Mouse (Mus musculus) Muller cell, postnatal 12 days (primary cell): Measurements from ENCODE around the gene Rfc1.
"Not testable (repeated sequence)": the region's sequence is repeated elsewhere in the genome, so short reads cannot be mapped to it uniquely, and the experiment has no call there.

ENCODE experiments used
- DNase-seq: peaks from one replicate; pipeline ENCODE4 v3.0.0-alpha.2; 2015; ENCODE audit errors: inconsistent ontology term

Gene Rfc1

DNA sequence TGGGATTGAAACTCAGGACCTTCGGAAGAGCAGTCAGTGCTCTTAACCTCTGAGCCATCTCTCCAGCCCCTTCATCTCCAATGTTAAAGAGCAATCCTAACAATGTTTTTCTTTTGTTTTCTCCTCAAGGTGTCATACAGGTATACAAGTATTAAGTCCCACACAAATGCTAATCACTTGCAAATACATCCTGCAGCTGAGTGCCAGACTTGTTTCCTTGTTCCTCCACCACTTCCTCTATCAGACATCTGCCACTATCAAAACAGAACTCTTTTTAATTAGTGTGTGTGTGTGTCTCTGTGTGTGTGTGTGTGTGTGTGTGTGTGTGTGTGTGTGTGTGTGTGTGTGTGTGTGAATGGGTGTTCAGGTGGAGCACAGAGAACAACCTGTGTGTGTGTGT is 35.8 kb downstream of the Rfc1 start:
- DNase-seq = not testable (repeated sequence)

DNA sequence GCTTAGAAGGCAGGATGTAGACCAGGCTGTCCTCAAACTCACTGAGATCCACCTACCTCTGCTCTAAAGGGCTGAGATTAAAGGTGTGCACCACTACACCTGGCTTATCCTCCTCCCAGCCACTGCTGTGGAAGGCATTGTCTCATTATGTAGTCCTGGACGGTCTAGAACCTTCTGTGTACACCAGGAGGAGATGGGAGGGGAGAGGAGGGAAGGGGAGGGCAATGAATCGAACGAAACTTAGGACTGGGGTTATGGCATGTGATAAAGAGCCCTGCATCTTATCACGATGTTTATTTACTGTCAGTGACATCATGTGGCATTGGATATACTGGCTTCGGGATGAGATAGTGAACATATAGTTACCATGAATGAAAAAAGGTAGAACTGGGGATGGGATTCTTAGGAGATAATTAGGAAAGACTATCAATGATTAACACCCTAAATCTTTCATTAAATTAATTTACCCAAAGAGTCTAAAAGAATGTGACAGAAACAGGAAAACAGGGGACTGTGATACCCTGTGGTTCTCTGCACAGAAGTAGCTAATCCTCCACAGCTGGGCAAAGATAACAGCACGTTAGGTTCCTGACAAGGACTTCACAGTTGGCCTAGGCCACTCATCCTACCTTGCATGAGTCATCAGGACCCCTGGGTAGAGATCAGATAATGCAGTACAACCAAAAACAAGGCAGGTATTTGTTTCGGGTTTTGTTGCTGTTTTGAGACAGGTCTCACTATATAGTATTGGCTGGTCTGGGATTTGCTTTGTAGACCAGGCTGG is 37.1 kb downstream of the Rfc1 start:
- no peak for DNase-seq

DNA sequence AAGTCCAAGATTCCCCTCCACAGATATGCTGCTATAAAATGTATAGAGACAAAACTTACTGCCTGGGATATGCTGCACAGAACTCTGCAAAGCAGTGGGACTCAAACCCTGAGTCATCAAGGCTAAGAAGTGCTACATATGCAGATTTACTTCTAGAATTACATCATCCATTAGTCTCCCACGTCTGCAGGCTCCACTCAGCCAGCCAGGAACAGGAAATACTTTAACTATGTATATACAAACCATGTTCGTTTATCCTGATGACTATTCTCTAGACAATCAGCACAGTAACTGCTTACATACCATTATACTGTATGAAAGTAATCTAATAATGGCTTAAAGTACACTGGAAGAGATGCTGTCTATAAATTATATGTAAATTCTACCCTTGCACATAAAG is 41.2 kb downstream of the Rfc1 start:
- DNase-seq = no peak

DNA sequence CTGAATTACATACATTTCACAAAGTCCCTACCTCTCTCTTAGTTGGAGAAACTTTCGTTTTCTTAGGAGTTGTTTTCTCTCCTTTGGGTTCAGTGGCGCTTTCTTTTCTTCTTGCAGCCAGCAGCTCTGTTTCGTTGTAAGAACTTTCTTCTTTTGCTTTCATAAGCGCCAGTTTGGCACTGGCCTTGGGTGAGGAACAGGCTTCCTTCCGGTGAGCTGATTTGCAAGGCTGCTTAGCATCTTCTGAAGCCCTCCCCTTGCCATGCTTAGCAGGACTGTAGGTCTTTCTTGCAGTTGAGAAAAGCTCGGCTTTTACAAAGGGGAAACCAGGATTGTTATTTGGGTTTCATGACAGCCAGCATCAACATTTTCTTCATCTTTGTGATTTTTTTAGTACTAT is 41.8 kb downstream of the Rfc1 start:
- DNase-seq = no peak

DNA sequence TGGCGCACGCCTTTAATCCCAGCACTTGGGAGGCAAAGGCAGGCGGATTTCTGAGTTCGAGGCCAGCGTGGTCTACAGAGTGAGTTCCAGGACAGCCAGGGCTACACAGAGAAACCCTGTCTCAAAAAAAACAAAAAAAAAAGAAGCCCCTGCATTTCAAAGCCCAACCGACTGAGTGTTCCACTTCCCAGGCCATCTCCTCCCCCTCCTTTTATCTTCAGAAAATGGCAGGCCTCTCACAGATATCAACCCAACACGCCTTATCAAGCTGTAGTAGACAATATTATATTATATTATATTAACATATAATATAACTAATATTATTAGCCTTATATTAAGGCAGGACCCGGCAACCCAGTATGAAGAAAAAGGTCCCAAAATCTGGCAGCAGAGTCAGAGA is 46.5 kb downstream of the Rfc1 start:
- not testable (repeated sequence) for DNase-seq

DNA sequence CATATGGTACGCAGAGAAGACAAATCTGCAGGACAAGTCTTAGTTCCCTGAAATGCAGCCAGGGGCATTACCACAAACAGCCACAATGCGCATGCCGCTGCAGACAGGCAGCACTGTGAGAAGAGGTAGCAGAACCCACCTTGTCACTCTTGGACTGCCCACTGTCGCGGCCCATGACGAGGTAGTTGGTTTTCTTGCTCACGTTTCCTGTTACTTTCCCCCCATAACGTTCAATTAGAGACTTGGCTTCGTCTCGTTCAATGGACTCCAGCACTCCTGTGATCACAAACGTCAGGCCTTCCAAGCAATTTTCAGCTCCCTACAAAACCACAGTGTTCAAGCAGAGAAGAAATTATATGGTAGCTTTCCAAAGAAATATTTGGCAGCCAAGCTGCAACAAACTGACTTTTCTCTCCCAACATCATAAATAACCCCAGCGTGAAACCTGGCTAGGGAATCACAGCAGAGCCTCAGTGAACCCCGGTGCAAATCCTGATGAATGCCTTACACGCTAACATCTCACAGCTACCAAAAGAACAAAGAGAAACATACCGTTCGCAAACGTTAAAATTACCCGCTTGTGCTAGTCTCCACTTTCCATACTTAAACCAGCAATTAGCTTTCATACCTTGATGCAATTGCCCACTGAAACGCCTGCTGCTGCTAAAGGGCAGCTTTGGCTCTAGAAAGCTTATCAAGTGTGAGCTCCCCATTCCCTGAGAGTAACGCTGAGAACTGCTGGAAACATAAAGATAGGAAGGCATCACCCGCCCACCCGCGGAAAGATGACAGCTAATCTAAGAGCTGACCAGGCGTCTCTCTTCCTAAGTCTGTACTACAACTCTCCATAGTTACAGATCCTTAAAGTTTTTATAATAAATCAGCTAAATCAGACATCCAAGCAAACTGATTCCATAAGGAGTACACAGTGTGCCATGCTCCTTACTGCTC is 47.4 kb downstream of the Rfc1 start:
- no peak for DNase-seq

DNA sequence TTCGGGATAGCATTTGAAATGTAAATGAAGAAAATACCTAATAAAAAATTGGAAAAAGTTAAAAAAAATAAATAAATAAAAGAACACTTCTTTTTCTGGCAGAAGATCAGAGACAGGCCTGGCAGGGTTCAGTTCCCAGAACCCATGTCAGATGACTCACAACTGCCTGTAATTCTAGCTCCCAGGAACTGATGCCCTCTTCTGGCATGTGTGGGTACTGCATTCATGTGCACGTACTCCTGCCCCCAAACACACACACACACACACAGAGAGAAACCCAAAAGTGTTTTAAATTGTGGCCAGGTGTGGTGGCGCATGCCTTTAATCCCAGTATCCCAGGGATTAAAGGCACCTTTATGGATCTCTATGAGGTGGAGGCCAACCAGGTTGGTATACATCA is 51.3 kb downstream of the Rfc1 start:
- no peak for DNase-seq

DNA sequence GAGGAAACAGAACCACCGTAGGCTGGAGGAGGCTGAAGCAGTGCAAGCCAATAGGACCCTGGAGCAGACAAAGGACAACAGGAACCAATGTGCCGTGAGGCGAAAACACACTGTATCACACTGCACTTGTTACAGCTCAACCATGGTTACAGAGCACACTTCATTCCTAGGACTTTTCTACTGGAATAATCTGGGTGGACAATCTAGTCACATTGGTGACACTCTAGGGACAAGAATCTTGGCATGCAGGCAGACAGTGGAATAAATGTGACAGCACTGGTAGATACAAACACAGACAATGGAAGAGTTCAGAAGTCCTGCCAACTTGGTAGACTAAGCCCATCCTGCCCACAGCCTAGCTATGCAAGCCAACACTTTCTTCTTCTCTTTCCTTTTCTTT is 54.3 kb downstream of the Rfc1 start:
- DNase-seq = peak; percentile 87

DNA sequence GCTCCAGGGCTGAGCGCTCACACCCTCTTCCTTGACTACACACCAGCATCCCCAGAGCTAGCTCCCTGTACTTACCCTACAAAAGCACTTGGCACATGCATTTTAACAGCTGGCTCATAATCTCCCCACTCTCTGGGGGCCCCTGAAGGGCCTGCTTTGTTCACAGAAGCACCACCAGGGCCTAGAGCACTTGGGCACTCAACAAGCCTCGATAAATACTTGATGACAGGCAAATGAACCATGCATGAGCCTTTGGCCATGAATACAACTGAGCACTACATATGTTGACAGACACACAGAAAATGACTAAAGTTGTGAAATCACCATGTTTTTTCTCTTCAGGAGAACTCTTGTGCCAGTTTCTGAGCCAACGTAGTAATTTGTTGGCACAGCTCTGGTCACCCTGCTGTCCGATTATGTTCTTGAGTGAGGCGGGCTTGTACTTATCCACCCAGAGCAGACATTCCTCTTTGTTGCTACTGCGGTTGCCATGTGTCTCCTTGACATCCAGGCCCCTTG is 56.3 kb downstream of the Rfc1 start:
- peak; percentile 61 for DNase-seq

DNA sequence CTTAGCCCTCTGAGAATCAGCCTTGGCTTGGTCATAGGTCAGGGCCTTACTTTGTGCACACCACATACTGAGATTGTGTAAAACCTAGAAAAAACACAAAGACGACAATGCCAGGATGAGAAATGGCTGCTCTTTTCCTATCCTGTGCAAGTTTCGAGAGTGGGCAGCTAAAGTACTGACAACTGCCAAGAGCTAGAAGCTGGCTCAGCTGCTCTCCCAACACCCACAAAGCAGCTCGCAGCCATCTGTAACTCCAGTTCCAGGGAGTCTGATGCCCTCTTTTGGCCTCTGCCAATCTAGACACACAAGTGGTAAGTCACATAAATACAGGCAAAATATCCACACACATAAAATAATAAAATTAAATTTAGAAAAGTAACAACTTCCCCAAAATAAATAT is 61.5 kb downstream of the Rfc1 start:
- DNase-seq = no peak

DNA sequence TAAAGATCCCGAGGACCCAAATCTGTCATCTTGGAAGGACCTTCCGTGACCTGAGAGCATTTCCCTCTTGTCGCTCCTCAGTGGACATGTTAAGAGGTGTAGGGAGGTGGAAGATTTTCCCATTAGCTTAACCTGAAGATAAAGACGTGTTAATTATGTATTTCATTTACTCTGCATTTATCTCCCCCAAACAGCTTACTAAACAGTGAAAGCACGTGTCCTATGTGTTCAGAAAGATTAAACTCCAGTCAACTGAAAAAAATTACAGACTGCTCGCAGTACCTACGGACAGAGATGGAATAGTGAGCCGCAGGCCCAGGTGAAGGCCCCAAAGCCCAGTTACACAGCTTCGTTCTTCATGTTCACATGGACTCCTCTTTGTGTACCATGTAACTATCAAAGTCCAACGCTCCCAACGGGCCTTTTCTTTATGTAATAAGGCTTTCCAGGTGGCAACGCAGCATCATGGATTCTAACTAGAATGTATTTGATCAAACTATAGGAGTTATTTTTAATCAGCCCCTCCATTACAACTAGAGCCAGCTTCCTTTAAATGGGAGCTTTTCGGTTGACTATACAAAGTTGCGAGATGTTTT is 77.5 kb downstream of the Rfc1 start:
- DNase-seq = no peak

DNA sequence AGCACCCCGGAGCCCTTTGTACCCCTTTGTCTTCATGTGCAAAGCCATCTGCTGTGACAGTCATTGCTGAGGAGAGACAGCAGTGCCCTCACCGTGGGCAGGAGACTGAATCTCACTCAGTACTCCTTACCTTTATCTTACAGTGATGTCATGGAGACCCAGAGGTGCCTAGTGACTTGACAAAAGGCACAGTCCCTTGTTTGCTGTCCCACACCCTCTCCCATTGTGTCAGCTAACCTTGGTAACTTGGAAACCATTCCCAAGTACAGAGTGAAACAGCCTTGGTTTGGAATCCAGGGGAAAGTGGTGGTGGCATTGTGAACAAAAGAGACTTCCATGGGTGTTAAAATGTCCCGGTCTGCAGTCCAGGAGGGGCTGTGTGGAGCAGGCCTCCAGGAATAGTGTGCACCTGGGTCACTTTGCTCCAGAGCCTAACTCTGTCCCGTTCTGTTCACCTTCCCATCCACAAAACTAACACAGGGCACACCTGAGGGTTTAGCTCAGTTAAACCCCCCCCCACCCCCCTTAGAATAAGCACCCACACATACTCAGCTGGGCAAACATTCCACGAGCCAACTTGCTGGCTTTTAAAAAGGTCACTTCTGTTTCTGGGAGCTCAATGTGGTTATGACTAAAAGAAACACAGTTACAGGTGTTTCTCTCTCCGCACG is 85.2 kb downstream of the Rfc1 start:
- no peak for DNase-seq

DNA sequence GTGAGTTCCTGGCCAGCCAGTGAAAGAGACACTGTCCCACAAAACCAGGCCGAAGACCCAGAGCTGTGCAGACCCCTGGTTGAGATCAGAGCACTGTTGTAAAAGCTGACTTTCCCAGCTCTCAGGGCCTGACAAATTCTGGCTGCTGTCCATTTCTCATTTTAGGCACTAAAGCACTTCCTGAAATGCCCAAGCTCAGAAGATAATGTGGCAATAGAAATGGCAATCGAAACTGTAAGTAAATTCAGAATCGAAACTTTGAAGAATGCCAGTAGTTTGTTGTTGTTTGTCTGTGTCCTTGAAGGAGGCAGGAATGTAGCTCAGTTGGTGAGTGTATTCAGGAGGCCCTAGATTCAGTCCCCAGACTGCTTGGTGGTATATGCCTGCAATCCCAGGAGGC is 88.2 kb downstream of the Rfc1 start:
- DNase-seq = no peak

DNA sequence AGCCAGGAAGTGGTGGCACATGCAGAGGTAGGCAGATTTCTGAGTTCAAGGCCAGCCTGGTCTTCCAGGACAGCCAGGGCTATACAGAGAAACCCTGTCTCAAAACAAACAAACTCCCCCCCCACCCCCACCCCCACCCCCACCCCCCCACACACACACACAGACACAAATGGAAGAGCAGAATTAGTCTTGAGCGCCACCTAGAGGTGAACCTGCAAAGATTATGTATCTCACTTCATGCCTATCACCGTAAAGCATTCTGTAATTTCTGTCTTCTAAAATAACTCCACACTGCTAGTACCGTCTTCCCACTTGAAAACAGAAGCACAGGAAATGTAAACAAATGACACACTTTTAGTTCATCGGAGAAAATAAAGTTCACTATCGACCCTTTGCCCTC is 92.7 kb downstream of the Rfc1 start:
- peak; percentile 19 for DNase-seq

DNA sequence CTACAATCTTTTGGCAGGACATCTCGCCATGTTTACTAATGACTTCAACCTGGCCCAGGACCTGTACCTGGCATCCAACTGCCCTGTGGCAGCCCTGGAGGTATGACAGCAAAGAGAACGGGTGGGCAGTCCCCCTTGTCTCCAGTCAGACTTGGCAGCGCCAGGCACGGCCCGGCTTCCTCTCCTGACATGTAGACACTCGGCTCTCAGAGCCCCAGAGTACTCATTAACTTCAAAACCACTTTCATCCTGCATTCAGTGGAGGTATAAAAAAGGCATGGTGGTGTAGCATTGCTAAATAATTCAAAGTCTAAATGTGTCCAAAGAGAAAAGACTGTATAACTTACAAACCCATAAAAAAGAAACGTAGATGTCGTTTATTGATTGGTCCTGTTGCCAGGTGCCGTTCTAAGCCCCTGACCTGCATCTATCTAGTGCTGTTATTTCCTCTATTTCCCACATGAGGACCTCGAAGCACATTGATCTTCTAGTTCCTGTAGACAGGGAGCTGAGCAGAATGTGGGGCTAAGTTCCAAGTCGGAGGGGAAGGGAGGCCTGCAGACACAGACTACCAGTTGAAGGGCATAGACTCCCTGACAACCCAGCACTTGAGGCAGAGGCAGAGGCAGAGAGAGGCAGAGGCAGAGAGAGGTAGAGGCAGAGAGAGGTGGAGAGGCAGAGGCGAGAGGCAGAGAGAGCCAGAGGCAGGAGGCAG is 104.0 kb downstream of the Rfc1 start:
- DNase-seq = no peak

DNA sequence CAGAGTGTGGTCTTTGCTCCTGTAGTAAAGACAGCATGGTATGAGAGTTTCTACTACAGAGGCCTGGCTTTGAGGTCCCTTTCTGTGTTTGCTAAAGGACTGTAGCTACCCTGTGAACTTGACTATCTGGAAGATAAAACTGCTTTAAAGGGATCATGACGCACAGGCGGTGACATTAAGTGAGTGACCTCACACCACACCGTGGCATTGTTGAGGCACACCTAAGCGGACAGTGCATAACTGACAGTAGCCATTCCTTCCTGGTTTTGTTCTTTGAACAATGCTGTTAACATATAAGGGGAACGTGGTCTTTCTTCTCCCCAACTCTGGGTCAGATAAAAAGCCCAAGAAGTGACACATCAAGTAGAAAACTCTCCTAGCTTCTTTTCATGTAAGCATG is 111.4 kb downstream of the Rfc1 start:
- DNase-seq = no peak

DNA sequence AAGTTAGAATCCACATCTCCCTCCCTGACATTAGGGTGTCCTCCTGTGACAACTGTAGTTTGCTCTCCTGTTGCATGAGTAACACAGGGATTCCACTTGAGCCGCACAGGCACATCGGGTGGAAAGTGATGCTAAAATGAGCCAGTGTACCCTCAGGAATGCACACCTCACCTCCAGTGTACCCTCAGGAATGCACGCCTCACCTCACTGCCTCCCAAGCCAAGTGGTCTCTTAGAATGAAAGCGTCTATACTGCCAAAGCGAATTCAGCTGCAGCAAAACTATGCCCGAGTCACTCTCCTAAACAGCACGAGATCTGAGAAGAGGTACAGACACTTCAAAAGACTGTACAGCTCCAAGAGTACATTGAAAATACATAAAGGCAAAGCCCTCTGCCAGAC is 114.4 kb downstream of the Rfc1 start:
- DNase-seq = no peak

DNA sequence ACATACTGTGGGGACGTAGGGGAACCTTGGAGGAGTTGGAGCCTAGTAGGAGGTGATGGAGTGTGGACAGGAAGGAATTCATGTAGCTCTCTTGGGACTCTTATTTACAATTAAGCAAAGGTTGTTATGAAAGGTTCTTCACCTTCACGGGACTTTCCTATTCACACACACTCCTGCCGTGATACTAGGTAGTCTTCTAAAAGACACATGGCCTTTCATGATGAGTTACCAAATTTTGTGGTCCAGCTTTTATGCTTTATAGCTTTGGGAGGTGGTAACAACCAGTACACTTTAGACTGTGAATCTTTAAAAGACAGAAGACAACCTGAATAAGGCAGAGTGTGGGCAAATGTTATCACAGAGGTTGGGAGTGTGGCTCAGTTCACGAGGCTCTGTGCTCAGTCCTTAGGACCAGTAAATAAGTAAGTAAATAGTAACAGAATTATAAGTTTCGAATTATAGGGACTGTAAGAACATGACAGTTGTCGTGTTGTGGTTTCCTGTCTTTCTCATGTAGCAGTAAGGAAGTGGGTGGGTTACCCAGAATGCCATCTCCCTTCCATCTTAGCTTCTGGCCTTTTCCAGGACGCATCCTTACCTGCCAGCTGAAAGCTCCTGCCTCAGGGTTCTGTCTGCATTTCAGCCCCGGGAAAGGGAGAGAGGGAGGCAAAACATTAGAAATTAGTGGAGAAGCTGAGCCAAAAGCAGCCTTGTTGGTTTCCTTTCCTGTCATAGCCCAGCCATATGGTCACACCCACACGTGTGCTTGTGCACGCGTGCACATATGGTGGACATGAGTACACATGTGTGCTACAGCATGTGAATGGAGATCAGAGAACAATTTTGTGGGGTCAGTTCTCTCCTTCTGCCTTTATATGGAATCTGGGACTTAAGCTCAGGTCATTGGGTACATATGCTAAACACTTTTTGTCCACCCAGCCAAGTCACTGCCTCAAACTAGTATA is 117.9 kb downstream of the Rfc1 start:
- DNase-seq = no peak

DNA sequence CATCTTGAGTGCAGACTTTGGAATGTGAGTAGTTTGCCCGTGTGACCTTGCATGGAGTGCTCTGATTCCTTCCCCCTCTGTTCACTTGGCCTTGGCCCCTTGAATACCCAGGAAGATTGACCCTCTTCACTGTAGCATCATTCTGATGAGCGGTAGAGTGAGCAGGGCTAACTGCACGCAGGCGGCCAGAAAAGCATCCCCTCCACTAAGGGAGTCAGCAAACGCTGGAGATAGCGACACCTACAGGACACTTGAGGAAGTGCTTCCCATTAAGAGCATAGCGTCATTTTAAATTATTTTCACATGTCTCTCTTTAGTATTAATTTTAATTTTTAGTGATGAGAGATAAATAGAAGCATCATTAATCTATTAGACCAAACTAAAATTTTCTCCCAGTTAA is 122.1 kb downstream of the Rfc1 start:
- DNase-seq = peak; percentile 19
